Mouse (Mus musculus): Measurements from ENCODE around the gene Tmem170b. TPM values are rescaled to one million over a fixed set of nuclear protein-coding genes. Genes with fewer than 3 reads are reported as not detected.

Gene Tmem170b
- polyA plus RNA-seq (2012; rRNA removed; ENCODE audit: low replicate concordance), result 1.8 and 2.9 TPM in 2 replicates

DNA sequence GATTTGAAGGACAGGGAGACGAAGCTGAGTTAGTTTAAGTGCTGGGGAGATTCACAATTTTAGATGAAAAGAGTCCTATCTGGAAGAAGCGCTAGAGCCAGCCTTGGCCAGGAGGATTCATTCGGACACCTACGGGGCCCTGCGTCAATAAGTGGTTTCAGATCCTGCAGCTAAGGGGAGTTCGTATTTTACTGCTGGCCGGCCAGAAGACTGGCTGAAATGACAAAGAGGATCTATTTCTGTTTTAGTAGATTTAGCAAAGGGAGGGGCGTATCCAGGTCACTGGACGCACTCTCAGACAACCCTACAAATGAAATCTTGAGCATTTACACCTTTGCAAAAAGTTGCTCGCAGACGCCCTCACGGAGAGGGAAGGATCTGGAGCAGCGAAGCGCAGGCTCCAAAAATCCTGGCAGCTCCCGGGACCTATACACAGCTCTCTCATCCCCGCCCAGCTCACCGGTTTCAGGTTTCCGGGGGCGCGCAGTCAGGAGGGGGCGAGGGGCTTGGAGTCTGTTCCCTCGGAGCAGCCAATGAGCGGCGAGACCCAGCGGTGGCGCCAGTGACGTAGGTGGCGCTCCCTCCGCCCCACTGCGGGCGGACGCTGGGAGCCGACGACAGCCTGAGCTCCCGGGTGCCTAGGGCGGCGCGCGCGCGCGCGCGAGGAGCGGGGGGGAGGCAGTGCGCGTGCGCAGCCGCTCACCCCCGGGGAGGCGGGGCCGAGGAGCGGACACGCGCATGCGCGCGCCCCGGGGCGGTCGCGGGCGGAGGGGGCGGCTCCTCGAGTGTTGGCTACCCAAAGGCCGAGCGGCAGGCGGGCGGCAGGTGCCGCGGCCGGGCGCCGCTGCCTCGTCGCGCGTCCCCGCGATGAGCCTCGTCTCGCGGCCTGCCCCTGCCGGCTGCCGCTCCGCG is at the start of gene Tmem170b:
Gene Tmem170b (plus strand): TSS at position 809 of the 912 bp plus-strand sequence.

Other genes with a start within 250 kb of the Tmem170b start
- gene Nedd9, start 118.5 kb upstream of the Tmem170b start, polyA plus RNA-seq (2012; rRNA removed; ENCODE audit: low replicate concordance), result 9.7 and 13.0 TPM in 2 replicates
- gene Adtrp, start 241.8 kb downstream of the Tmem170b start, polyA plus RNA-seq (2012; rRNA removed; ENCODE audit: low replicate concordance), result 36.1 and 42.4 TPM in 2 replicates